8 mouse cellular contexts compared by ENCODE assay signal in the genomic region with DNA sequence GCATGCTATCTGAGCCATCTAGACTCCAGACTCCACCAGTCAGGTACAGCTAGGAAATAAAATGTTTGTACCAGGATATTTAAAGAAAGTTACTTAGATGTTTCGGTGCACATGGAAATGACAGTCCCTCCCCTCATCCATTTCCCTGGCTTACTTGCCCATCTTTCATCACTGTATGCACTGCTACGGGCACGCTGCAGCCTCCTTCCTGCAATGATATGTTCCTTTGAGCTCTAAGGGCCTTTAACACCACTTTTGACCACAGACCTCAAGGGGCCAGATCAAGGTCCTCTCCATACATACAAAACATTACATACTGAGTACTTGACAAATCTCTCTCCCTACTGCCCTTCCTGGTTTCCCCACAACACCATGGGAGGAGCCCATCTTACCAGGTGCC. TPM values are rescaled to one million over a fixed set of nuclear protein-coding genes. Genes with fewer than 3 reads are reported as not detected.
DNase-seq lines count a peak whose midpoint lies in the region; ATAC-seq and TF ChIP-seq lines count a peak whose summit lies in the region.

No protein-coding gene starts in this region.

- ATAC-seq in kidney, postnatal 0 days (replicated peaks; ENCODE audit: low FRiP score, low read depth) = no peak
- ATAC-seq in hindbrain, embryonic 15.5 days (ENCODE audit: low FRiP score, low read depth) = no peak
- ATAC-seq in midbrain, embryonic 15.5 days (replicated peaks) = no peak

- no peak for TF ChIP-seq CTCF in kidney, postnatal 0 days (IDR thresholded peaks at IDR 0.05; ENCODE audit: low read depth)
- TF ChIP-seq CTCF in bone marrow, adult 2 months (IDR thresholded peaks at IDR 0.05; ENCODE audit: control insufficient read depth, insufficient read depth, low read length) = no peak

- no peak for TF ChIP-seq POLR2A in bone marrow, adult 2 months (IDR thresholded peaks at IDR 0.05; ENCODE audit: borderline replicate concordance, control insufficient read depth, low read depth, low read length)

- no peaks in the 10 kb centered on the region for H3K27me3 ChIP-seq in kidney, postnatal 0 days (ENCODE audit: insufficient read depth, low read length)
- no peaks in the 10 kb centered on the region for H3K27me3 ChIP-seq in hindbrain, embryonic 15.5 days
- H3K27me3 ChIP-seq in midbrain, embryonic 15.5 days (replicated peaks) = no peaks in the 10 kb centered on the region

- H3K9ac ChIP-seq in kidney, postnatal 0 days (ENCODE audit: low read depth, low read length) = 0 out of 2 replicates have a peak overlapping the region, but pooled peaks have one; percentile 88
- peak overlapping the region; percentile 30 for H3K9ac ChIP-seq in hindbrain, embryonic 15.5 days
- H3K9ac ChIP-seq in midbrain, embryonic 15.5 days = peak overlapping the region; percentile 27

- peak overlapping the region; percentile 90 for H3K4me2 ChIP-seq in kidney, postnatal 0 days (ENCODE audit: low read length)
- H3K4me2 ChIP-seq in hindbrain, embryonic 15.5 days = peak overlapping the region; percentile 88
- peak overlapping the region; percentile 88 for H3K4me2 ChIP-seq in midbrain, embryonic 15.5 days

- peak overlapping the region; percentile 85 for H3K4me3 ChIP-seq in kidney, postnatal 0 days (replicated peaks; ENCODE audit: low read depth, low read length)
- peak overlapping the region; percentile 72 for H3K4me3 ChIP-seq in bone marrow, adult 2 months (replicated peaks; ENCODE audit: control insufficient read depth, low read depth, low read length)
- H3K4me3 ChIP-seq in hindbrain, embryonic 15.5 days = peak overlapping the region; percentile 62
- peak overlapping the region; percentile 88; the same call in 1 of the 2 replicates for H3K4me3 ChIP-seq in midbrain, embryonic 15.5 days

- no peak overlapping the region for H3K27ac ChIP-seq in kidney, postnatal 0 days
- no peak overlapping the region for H3K27ac ChIP-seq in bone marrow, adult 2 months (ENCODE audit: control insufficient read depth, insufficient read depth, low read depth, low read length, poor library complexity)
- H3K27ac ChIP-seq in hindbrain, embryonic 15.5 days (replicated peaks) = no peak overlapping the region
- H3K27ac ChIP-seq in midbrain, embryonic 15.5 days = no peak overlapping the region

- no peak for DNase-seq in kidney, postnatal 0 days (ENCODE audit: low spot score)
- DNase-seq in kidney, postnatal 25 days = no peak
- DNase-seq in adrenal gland, postnatal 10 days = no peak
- no peak for DNase-seq in ovary, adult 18-20 months (ENCODE audit: low spot score)
- DNase-seq in retina, embryonic 14.5 days (ENCODE audit: low spot score) = no peak

- peaks cover 15% of the 10 kb centered on the region; the same call in 1 of the 2 replicates for H3K36me3 ChIP-seq in kidney, postnatal 0 days (ENCODE audit: insufficient read depth, low read length)
- peaks cover 28% of the 10 kb centered on the region for H3K36me3 ChIP-seq in hindbrain, embryonic 15.5 days
- H3K36me3 ChIP-seq in midbrain, embryonic 15.5 days (replicated peaks) = peaks cover 17% of the 10 kb centered on the region

- 62% methylated on average over 3 of the region's 3 CpGs for WGBS in kidney, postnatal 0 days
- 41% methylated on average over 3 of the region's 3 CpGs for WGBS in bone marrow, adult 2 months
- 73% methylated on average over 3 of the region's 3 CpGs for WGBS in hindbrain, embryonic 15.5 days
- WGBS in midbrain, embryonic 15.5 days = 88% methylated on average over 3 of the region's 3 CpGs

- peaks cover 6% of the 10 kb centered on the region; the same call in 1 of the 2 replicates for H3K4me1 ChIP-seq in kidney, postnatal 0 days (replicated peaks; ENCODE audit: insufficient read depth, low read length)
- no peaks in the 10 kb centered on the region; the same call in 1 of the 2 replicates for H3K4me1 ChIP-seq in bone marrow, adult 2 months (ENCODE audit: control insufficient read depth, insufficient read depth, low read length)
- peaks cover 27% of the 10 kb centered on the region for H3K4me1 ChIP-seq in hindbrain, embryonic 15.5 days (replicated peaks)
- H3K4me1 ChIP-seq in midbrain, embryonic 15.5 days = peaks cover 21% of the 10 kb centered on the region

- no peaks in the 10 kb centered on the region for H3K9me3 ChIP-seq in kidney, postnatal 0 days (replicated peaks; ENCODE audit: low read length)
- no peaks in the 10 kb centered on the region for H3K9me3 ChIP-seq in hindbrain, embryonic 15.5 days
- H3K9me3 ChIP-seq in midbrain, embryonic 15.5 days = no peaks in the 10 kb centered on the region

RNA-seq across cellular contexts. Expression of gene H2afx, which starts 2.5 kb away (rescaled TPM):
- polyA plus RNA-seq in kidney, postnatal 0 days (2015; fragmentation: Nextera tagmentation; extraction: Ambion mirVana) = 186 and 205 TPM in 2 replicates
- 184 and 201 TPM in 2 replicates for polyA plus RNA-seq in bone marrow, adult 2 months (2011; ENCODE audit: insufficient read depth, insufficient read length, low replicate concordance, missing spikeins)
- 133 and 149 TPM in 2 replicates for polyA plus RNA-seq in hindbrain, embryonic 15.5 days (2015; fragmentation: Nextera tagmentation; extraction: Ambion mirVana)
- polyA plus RNA-seq in midbrain, embryonic 15.5 days (2015; fragmentation: Nextera tagmentation; extraction: Ambion mirVana) = 121 and 132 TPM in 2 replicates
- total RNA-seq in adrenal gland, postnatal 10 days (2021) = 10 to 100 TPM; 87.2 to 99.6 TPM

RNA-seq across cellular contexts. Expression of gene Hmbs, which starts 7.1 kb away (rescaled TPM):
- 88.2 and 95.8 TPM in 2 replicates for polyA plus RNA-seq in kidney, postnatal 0 days (2015; fragmentation: Nextera tagmentation; extraction: Ambion mirVana)
- 824 and 950 TPM in 2 replicates for polyA plus RNA-seq in bone marrow, adult 2 months (2011; ENCODE audit: insufficient read depth, insufficient read length, low replicate concordance, missing spikeins)
- 64.8 and 64.9 TPM in 2 replicates for polyA plus RNA-seq in hindbrain, embryonic 15.5 days (2015; fragmentation: Nextera tagmentation; extraction: Ambion mirVana)
- 63.1 and 65.6 TPM in 2 replicates for polyA plus RNA-seq in midbrain, embryonic 15.5 days (2015; fragmentation: Nextera tagmentation; extraction: Ambion mirVana)
- 100 to 1,000 TPM in 1 of 2 experiments, 10 to 100 TPM in 1; 86.7 to 101 TPM for total RNA-seq in adrenal gland, postnatal 10 days (2021)

RNA-seq across cellular contexts. Expression of gene Dpagt1, which starts 11.1 kb away (rescaled TPM):
- 32.2 and 33.6 TPM in 2 replicates for polyA plus RNA-seq in kidney, postnatal 0 days (2015; fragmentation: Nextera tagmentation; extraction: Ambion mirVana)
- 11.2 and 30.7 TPM in 2 replicates for polyA plus RNA-seq in bone marrow, adult 2 months (2011; ENCODE audit: insufficient read depth, insufficient read length, low replicate concordance, missing spikeins)
- 37.5 and 38.7 TPM in 2 replicates for polyA plus RNA-seq in hindbrain, embryonic 15.5 days (2015; fragmentation: Nextera tagmentation; extraction: Ambion mirVana)
- polyA plus RNA-seq in midbrain, embryonic 15.5 days (2015; fragmentation: Nextera tagmentation; extraction: Ambion mirVana) = 36.5 and 36.9 TPM in 2 replicates
- 10 to 100 TPM; 25.2 to 27.7 TPM for total RNA-seq in adrenal gland, postnatal 10 days (2021)

RNA-seq across cellular contexts. Expression of gene C2cd2l, which starts 16.9 kb away (rescaled TPM):
- polyA plus RNA-seq in kidney, postnatal 0 days (2015; fragmentation: Nextera tagmentation; extraction: Ambion mirVana) = 11.6 and 13.0 TPM in 2 replicates
- 14.6 and 17.5 TPM in 2 replicates for polyA plus RNA-seq in bone marrow, adult 2 months (2011; ENCODE audit: insufficient read depth, insufficient read length, low replicate concordance, missing spikeins)
- polyA plus RNA-seq in hindbrain, embryonic 15.5 days (2015; fragmentation: Nextera tagmentation; extraction: Ambion mirVana) = 28.7 and 29.3 TPM in 2 replicates
- polyA plus RNA-seq in midbrain, embryonic 15.5 days (2015; fragmentation: Nextera tagmentation; extraction: Ambion mirVana) = 27.3 and 30.6 TPM in 2 replicates
- total RNA-seq in adrenal gland, postnatal 10 days (2021) = 10 to 100 TPM; 19.3 to 25.1 TPM

RNA-seq across cellular contexts. Expression of gene Vps11, which starts 24.5 kb away (rescaled TPM):
- 30.3 and 31.1 TPM in 2 replicates for polyA plus RNA-seq in kidney, postnatal 0 days (2015; fragmentation: Nextera tagmentation; extraction: Ambion mirVana)
- 17.2 and 29.6 TPM in 2 replicates for polyA plus RNA-seq in bone marrow, adult 2 months (2011; ENCODE audit: insufficient read depth, insufficient read length, low replicate concordance, missing spikeins)
- 40.3 and 45.0 TPM in 2 replicates for polyA plus RNA-seq in hindbrain, embryonic 15.5 days (2015; fragmentation: Nextera tagmentation; extraction: Ambion mirVana)
- polyA plus RNA-seq in midbrain, embryonic 15.5 days (2015; fragmentation: Nextera tagmentation; extraction: Ambion mirVana) = 43.3 and 45.7 TPM in 2 replicates
- 10 to 100 TPM; 42.3 to 47.3 TPM for total RNA-seq in adrenal gland, postnatal 10 days (2021)

Comparison
In these comparisons a context has a peak if more than half of its experiments do, and no peak if none do; other contexts are left out.
1. H3K9ac ChIP-seq: peak in every context shown above with its lines; median percentile 88 in kidney, postnatal 0 days; 30 in hindbrain, embryonic 15.5 days; 27 in midbrain, embryonic 15.5 days.